Comparison of ENCODE assay signal across 11 mouse cellular contexts in genomic region chr6:83482418-83483085, GRCm38 (mm10). TPM values are rescaled to one million over a fixed set of nuclear protein-coding genes. Genes with fewer than 3 reads are reported as not detected.
DNase-seq lines count a peak whose midpoint lies in the region; ATAC-seq and TF ChIP-seq lines count a peak whose summit lies in the region.
"Had no signal": no experiment of that assay in that cellular context is flagged by ENCODE, and none has a peak within 500 bp of the region (broad histone marks: within the 10 kb centered on the region; RNA-seq: fewer than 3 reads in every experiment).

No protein-coding gene starts in this region.

- H3K27me3 ChIP-seq in kidney, adult 2 months (replicated peaks; ENCODE audit: control insufficient read depth, insufficient read depth, low read length): no peaks in the 10 kb centered on the region
- no peaks in the 10 kb centered on the region for H3K27me3 ChIP-seq in forebrain, embryonic 10.5 days (ENCODE audit: poor library complexity, severe bottlenecking)
- H3K27me3 ChIP-seq: limb, embryonic 13.5 days; Patski had no signal

- ATAC-seq in frontal cortex, adult (ENCODE audit: low TSS enrichment): no peak
- ATAC-seq: hindbrain, embryonic 16.5 days; Patski had no signal

- H3K4me1 ChIP-seq in kidney, adult 2 months (ENCODE audit: control insufficient read depth, insufficient read depth, low read length): peaks cover 7% of the 10 kb centered on the region
- H3K4me1 ChIP-seq in forebrain, embryonic 10.5 days: no peaks in the 10 kb centered on the region
- H3K4me1 ChIP-seq: limb, embryonic 13.5 days had no signal

- no peaks in the 10 kb centered on the region for H3K9me3 ChIP-seq in forebrain, embryonic 10.5 days
- H3K9me3 ChIP-seq: limb, embryonic 13.5 days had no signal

- no peak for TF ChIP-seq CTCF in kidney, adult 2 months (conservative IDR thresholded peaks at IDR 0.05; ENCODE audit: insufficient read depth, insufficient read length, low read depth, low read length)

- 23% methylated on average over 10 of the region's 10 CpGs for WGBS in kidney, adult 2 months
- whole genome bisulfite sequencing in forebrain, embryonic 10.5 days: 88% methylated on average over 10 of the region's 10 CpGs

- no peak overlapping the region for H3K4me3 ChIP-seq in kidney, adult 2 months (ENCODE audit: insufficient read depth, low read depth, low read length)
- no peak overlapping the region for H3K4me3 ChIP-seq in forebrain, embryonic 10.5 days
- H3K4me3 ChIP-seq: limb, embryonic 13.5 days had no signal

- TF ChIP-seq POLR2A in kidney, adult 2 months (IDR thresholded peaks at IDR 0.05; ENCODE audit: low read depth, low read length): no peak

- peak; percentile 72 to 77 for DNase-seq in spleen, postnatal 36 days (ENCODE audit: low spot score in 2 of 2)
- no peak for DNase-seq in spleen, adult 12 weeks (ENCODE audit: low spot score)
- peak; percentile 69 for DNase-seq in kidney, adult 2 months
- DNase-seq in lung, postnatal 25 days (ENCODE audit: low spot score): peak; percentile 86
- DNase-seq in yolk sac, embryonic 10.5 days (ENCODE audit: low spot score): peak; percentile 45
- DNase-seq in forebrain, embryonic 10.5 days (ENCODE audit: extremely low spot score, low spot score): no peak
- DNase-seq in right cerebral cortex, postnatal 25 days: no peak

- peak overlapping the region; percentile 42 for H3K27ac ChIP-seq in kidney, adult 2 months (ENCODE audit: insufficient read depth, low read depth, low read length)
- H3K27ac ChIP-seq in forebrain, embryonic 10.5 days: no peak overlapping the region
- H3K27ac ChIP-seq: limb, embryonic 13.5 days had no signal

- H3K36me3 ChIP-seq in kidney, adult 2 months (ENCODE audit: control insufficient read depth, insufficient read depth, low read length): no peaks in the 10 kb centered on the region
- H3K36me3 ChIP-seq in forebrain, embryonic 10.5 days (replicated peaks): peaks cover 87% of the 10 kb centered on the region

RNA-seq across cellular contexts. Expression of gene Tet3, which starts 23.7 kb away (rescaled TPM):
- polyA plus RNA-seq in kidney, adult 2 months (2012; rRNA removed): 7.1 and 8.0 TPM in 2 replicates
- polyA plus RNA-seq in forebrain, embryonic 10.5 days (2016; fragmentation: Nextera tagmentation; extraction: Ambion mirVana): 37.3 and 38.3 TPM in 2 replicates

RNA-seq across cellular contexts. Expression of gene Dguok, which starts 24.2 kb away (rescaled TPM):
- polyA plus RNA-seq in kidney, adult 2 months (2012; rRNA removed): 50.0 and 50.5 TPM in 2 replicates
- 62.3 and 63.6 TPM in 2 replicates for polyA plus RNA-seq in forebrain, embryonic 10.5 days (2016; fragmentation: Nextera tagmentation; extraction: Ambion mirVana)

RNA-seq across cellular contexts. Expression of gene Actg2, which starts 53.5 kb away (rescaled TPM):
- 2.0 and 10.5 TPM in 2 replicates for polyA plus RNA-seq in kidney, adult 2 months (2012; rRNA removed)
- 0.12 and 0.26 TPM in 2 replicates for polyA plus RNA-seq in forebrain, embryonic 10.5 days (2016; fragmentation: Nextera tagmentation; extraction: Ambion mirVana)

Comparison
In these comparisons a context has a peak if more than half of its experiments do, and no peak if none do; other contexts are left out.
1. DNase-seq: peak in spleen, postnatal 36 days (2 of 2), kidney, adult 2 months (single experiment), lung, postnatal 25 days (single experiment) and yolk sac, embryonic 10.5 days (single experiment); none in spleen, adult 12 weeks (single experiment), forebrain, embryonic 10.5 days (single experiment) and right cerebral cortex, postnatal 25 days (single experiment).